Mouse (Mus musculus) forebrain, postnatal 0 days (tissue): ENCODE data around the gene Slc48a1. TPM values are rescaled to one million over a fixed set of nuclear protein-coding genes. Genes with fewer than 3 reads are reported as not detected.

Experiments
- ATAC-seq: fragments of 200-750 bp; cut with Nextera tagmentation; 2 replicates; pipeline ENCODE4 v1.8.0; 2017; ENCODE audit warnings: mild to moderate bottlenecking, moderate library complexity
- DNase-seq: peaks from one replicate; pipeline ENCODE4 v3.0.0-alpha.2; 2015
- H3K27ac ChIP-seq: fragments of 300-500 bp; sonication (generic); 2 replicates; pipeline ENCODE4 v1.5.1; 2014; ENCODE audit warnings: low read depth, mild to moderate bottlenecking, antibody characterized with exemption, low read length, moderate library complexity, mixed read lengths
- H3K27me3 ChIP-seq: fragments of 300-500 bp; sonication (generic); 2 replicates; pipeline ENCODE4 v1.6.1; 2014; ENCODE audit warnings: mild to moderate bottlenecking, low read length, mixed read lengths; ENCODE audit not compliant: insufficient read depth
- H3K36me3 ChIP-seq: fragments of 300-500 bp; sonication (generic); 2 replicates; pipeline ENCODE4 v1.6.1; 2014; ENCODE audit warnings: mild to moderate bottlenecking, moderate library complexity; ENCODE audit not compliant: insufficient read depth
- H3K4me1 ChIP-seq: fragments of 300-500 bp; sonication (generic); 2 replicates; pipeline ENCODE4 v1.6.1; 2014; ENCODE audit warnings: antibody characterized with exemption; ENCODE audit not compliant: insufficient read depth
- H3K4me2 ChIP-seq: fragments of 300-500 bp; sonication (generic); 2 replicates; pipeline ENCODE4 v1.6.1; 2014; ENCODE audit warnings: low read depth, mild to moderate bottlenecking, moderate library complexity
- H3K4me3 ChIP-seq: fragments of 300-500 bp; sonication (generic); 2 replicates; pipeline ENCODE4 v1.5.1; 2014; ENCODE audit warnings: low read depth, low read length, mixed read lengths
- H3K9ac ChIP-seq: fragments of 300-500 bp; sonication (generic); 2 replicates; pipeline ENCODE4 v1.6.1; 2014; ENCODE audit warnings: mild to moderate bottlenecking
- H3K9me3 ChIP-seq: fragments of 300-500 bp; sonication (generic); 2 replicates; pipeline ENCODE4 v1.6.1; 2016; ENCODE audit warnings: low read length
- CTCF ChIP-seq: sonication (generic); IDR thresholded peaks from 2 replicates; pipeline ENCODE4 v1.5.1; 2016; ENCODE audit warnings: antibody characterized with exemption, control low read depth, low read depth
- WGBS: fragments of 180-500 bp; shearing (Covaris S2); extraction: QIAGEN DNeasy Blood & Tissue Kit; methylation state at CpG from one replicate; pipeline ENCODE4 v1.1.7; 2014; 5-methylcytosine and 5-hydroxymethylcytosine counted together
- polyA plus RNA-seq: library from polyadenylated mRNA; unstranded; fragments of >200 nt; fragmentation: Nextera tagmentation; extraction: Ambion mirVana; gene quantifications from 2 replicates; pipeline ENCODE4 v1.2.1, GENCODE M21; 2015
- total RNA-seq: library from RNA; depleted of rRNA; stranded (reverse); fragments of >200 nt; gene quantifications from 2 replicates; pipeline ENCODE4 v1.2.3, GENCODE M21; 2014

Gene Slc48a1
- total and polyA plus RNA-seq, 2 experiments from 2014 or later = 56.4 to 135 TPM

DNA sequence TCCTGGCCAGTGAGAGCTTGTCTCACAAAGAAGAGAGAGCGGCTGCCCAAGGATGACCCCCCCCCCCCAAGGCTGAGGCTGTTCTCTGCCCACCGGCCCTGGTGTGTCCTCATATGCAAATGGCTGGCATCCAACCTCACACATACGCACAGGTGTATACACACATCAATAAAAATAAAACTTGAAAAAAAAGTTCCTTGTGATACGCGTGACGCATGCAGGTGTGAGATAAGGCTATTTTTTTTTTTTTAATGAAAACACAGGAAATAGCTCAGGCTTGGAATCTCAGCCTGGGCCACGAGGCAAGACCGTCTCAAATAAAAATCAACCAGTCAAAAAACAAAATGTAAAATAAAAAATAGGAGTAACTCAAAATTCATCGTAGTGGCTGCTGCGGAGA is 32.0 kb upstream of the Slc48a1 start:
- Histone ChIP-seq H3K27ac (no peak overlapping the region), H3K27me3 (no peaks in the 10 kb centered on the region), H3K4me2 (no peak overlapping the region), H3K9me3 (no peaks in the 10 kb centered on the region), H3K36me3 (peaks cover 5% of the 10 kb centered on the region; the same call in 1 of the 2 replicates), H3K4me3 (no peak overlapping the region), H3K4me1 (no peaks in the 10 kb centered on the region), H3K9ac (no peak overlapping the region)
- DNase-seq = no peak
- WGBS = 96% methylated on average over 10 of the region's 10 CpGs
- no peak for TF ChIP-seq CTCF
- no peak for ATAC-seq

DNA sequence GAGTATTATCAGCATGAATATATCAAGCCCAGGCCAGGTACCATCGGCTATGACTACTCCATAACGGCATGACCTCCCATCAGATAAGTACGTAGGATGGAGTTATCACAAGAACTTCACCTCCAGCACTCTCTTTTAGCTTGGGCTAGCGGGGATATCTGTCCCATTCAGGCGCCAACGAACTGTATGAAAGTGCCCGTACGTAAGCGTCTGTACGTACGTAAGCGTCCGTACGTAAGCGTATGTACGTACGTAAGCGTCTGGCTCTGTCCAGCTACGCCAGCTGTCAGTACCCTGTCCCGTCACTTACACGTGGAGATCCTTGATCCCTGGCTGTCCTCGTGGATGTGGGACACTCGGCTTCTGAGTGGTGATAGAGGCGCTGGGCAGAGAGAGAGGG is 31.6 kb upstream of the Slc48a1 start:
- Histone ChIP-seq H3K36me3 (peaks cover 5% of the 10 kb centered on the region; the same call in 1 of the 2 replicates), H3K27me3 (no peaks in the 10 kb centered on the region), H3K9ac (no peak overlapping the region), H3K9me3 (no peaks in the 10 kb centered on the region), H3K4me2 (no peak overlapping the region), H3K27ac (no peak overlapping the region), H3K4me1 (no peaks in the 10 kb centered on the region), H3K4me3 (no peak overlapping the region)
- WGBS = 94% methylated on average over 24 of the region's 24 CpGs
- DNase-seq = no peak
- TF ChIP-seq CTCF = no peak
- no peak for ATAC-seq

DNA sequence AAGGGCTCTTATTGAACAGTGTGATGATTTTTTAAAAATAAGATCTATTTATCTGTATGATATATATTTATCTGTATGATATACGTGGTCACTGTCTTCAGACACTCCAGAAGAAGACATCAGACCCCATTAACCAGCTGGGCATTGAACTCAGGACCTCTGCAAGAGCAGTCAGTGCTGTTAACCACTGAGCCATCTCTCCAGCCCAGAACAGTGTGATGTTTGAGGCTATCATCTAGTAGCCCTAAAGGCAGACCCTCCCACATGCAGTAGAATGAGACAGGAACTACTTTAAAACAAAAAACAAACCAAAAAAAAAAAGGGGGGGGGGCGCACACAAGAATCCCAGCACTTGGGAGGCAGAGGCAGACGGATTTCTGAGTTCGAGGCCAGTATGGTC is 30.8 kb upstream of the Slc48a1 start:
- no peak for ATAC-seq
- no peaks in the 10 kb centered on the region for H3K9me3 ChIP-seq
- no peak overlapping the region for H3K4me2 ChIP-seq
- H3K9ac ChIP-seq = no peak overlapping the region
- H3K36me3 ChIP-seq = peaks cover 5% of the 10 kb centered on the region; the same call in 1 of the 2 replicates
- TF ChIP-seq CTCF = no peak
- no peak overlapping the region for H3K27ac ChIP-seq
- no peak overlapping the region for H3K4me3 ChIP-seq
- no peaks in the 10 kb centered on the region for H3K27me3 ChIP-seq
- 88% methylated on average over 4 of the region's 4 CpGs for WGBS
- no peaks in the 10 kb centered on the region for H3K4me1 ChIP-seq
- no peak for DNase-seq

DNA sequence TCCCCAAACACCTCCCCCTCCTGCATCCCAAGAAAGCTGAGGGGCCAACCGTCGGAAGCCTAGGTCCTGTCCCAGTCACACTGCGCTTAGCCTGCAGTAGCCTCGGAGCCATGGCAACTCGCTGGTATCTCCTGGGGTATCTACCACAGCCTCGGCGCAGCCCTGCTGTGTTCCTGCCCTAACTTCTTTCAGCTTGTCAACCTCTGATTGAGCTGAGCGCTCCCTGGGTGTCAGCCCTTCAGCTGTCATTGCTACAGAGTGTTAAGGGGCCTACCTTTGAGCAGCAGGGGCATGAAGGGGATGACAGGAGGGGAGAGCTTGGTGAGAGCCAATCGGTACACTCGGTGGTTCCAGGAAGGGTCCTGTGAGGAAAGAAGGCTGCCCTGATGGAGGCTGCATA is 30.0 kb upstream of the Slc48a1 start:
- Histone ChIP-seq H3K27ac (no peak overlapping the region), H3K4me3 (no peak overlapping the region), H3K4me1 (no peaks in the 10 kb centered on the region), H3K4me2 (no peak overlapping the region), H3K27me3 (no peaks in the 10 kb centered on the region), H3K36me3 (peaks cover 5% of the 10 kb centered on the region; the same call in 1 of the 2 replicates), H3K9ac (no peak overlapping the region), H3K9me3 (no peaks in the 10 kb centered on the region)
- WGBS = 58% methylated on average over 10 of the region's 10 CpGs
- ATAC-seq (no peak), DNase-seq (no peak)
- no peak for TF ChIP-seq CTCF

DNA sequence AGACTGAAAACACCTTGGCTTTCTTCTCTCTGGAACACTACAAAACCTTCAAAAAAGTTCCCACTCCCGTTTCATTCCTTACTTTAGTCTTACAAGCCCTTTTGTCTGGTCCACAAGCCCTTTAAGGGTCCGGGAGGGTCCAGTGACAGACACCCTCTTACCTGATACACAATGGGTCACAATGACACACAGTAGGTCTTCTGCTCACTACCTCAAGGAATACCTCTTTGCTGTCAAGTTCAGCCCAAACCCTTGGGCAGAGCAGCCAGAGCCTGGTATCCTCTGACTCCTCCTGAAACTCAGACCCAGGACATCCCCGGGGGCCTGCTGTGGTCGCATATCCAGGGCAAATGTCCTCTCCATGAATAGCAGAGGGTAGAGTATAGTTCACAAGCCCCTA is 29.4 kb upstream of the Slc48a1 start:
- Histone ChIP-seq H3K27me3 (no peaks in the 10 kb centered on the region), H3K27ac (no peak overlapping the region), H3K4me3 (no peak overlapping the region), H3K4me1 (no peaks in the 10 kb centered on the region), H3K9ac (no peak overlapping the region), H3K9me3 (no peaks in the 10 kb centered on the region), H3K36me3 (peaks cover 9% of the 10 kb centered on the region; the same call in 1 of the 2 replicates), H3K4me2 (no peak overlapping the region)
- WGBS = 91% methylated on average over 4 of the region's 4 CpGs
- ATAC-seq (no peak), DNase-seq (no peak)
- no peak for TF ChIP-seq CTCF

DNA sequence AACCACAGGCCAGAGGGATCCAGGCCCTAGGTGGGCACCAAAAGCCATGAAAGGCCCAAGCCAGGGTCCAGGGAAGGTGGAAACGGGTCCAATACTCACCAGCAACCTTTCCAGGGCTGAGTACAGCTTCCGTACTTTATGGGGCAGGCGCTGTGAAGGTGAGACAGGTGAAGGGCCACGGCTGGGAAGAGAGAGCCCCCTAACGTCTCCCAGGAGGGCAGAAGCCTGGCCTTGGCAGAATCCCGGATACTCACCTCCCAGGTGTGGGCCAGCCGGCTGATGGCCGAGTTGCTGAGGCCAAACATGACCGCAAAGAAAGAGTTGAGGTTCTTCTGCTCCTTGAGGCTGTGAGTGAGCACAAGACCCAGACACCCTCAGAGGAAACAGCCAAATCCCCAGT is 28.9 kb upstream of the Slc48a1 start:
- no peak for TF ChIP-seq CTCF
- Histone ChIP-seq H3K4me3 (no peak overlapping the region), H3K36me3 (peaks cover 10% of the 10 kb centered on the region; the same call in 1 of the 2 replicates), H3K27ac (no peak overlapping the region), H3K27me3 (no peaks in the 10 kb centered on the region), H3K9ac (no peak overlapping the region), H3K4me1 (no peaks in the 10 kb centered on the region), H3K9me3 (no peaks in the 10 kb centered on the region), H3K4me2 (no peak overlapping the region)
- DNase-seq = no peak
- no peak for ATAC-seq
- WGBS = 94% methylated on average over 9 of the region's 9 CpGs

DNA sequence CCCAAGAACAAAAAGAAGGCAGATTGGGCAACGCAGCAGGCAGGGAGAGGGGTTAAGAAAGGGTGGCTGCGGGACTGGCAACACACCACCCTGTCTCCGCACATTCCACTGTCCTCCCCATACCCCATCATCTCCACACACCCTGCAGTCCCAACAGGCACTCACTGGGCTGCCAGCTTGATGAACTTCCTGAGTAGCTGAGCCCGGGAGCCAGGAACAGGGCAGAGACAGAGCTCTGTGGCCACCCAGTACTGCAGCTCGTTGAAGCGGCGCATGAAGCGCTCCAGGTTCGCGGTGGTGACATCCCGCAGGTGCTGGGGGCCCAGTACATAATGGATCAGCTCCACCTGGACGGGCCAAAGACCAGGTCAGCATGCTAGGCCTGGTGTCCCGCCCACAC is 28.5 kb upstream of the Slc48a1 start:
- Histone ChIP-seq H3K27me3 (no peaks in the 10 kb centered on the region), H3K36me3 (peaks cover 10% of the 10 kb centered on the region; the same call in 1 of the 2 replicates), H3K9me3 (no peaks in the 10 kb centered on the region), H3K4me1 (no peaks in the 10 kb centered on the region), H3K4me3 (no peak overlapping the region), H3K27ac (no peak overlapping the region), H3K9ac (no peak overlapping the region), H3K4me2 (no peak overlapping the region)
- no peak for TF ChIP-seq CTCF
- ATAC-seq (no peak), DNase-seq (no peak)
- WGBS = 90% methylated on average over 13 of the region's 13 CpGs
